Mouse (Mus musculus): ENCODE results near the gene Ccdc134. TPM values are rescaled to one million over a fixed set of nuclear protein-coding genes. Genes with fewer than 3 reads are reported as not detected.
"Not testable (repeated sequence)": the region's sequence is repeated elsewhere in the genome, so short reads cannot be mapped to it uniquely, and the experiment has no call there.

The Ccdc134 gene
- polyA plus RNA-seq, 1 experiment = 28.2 TPM

GRCm38 (mm10) chr15:82120544-82120943, 7.2 kb upstream of the Ccdc134 start:
- WGBS = 76% methylated on average over 8 of the region's 8 CpGs
- no peaks in the 10 kb centered on the region for H3K4me1 ChIP-seq (ENCODE audit: control insufficient read depth, insufficient read depth, low read length)
- H3K4me3 ChIP-seq (replicated peaks; ENCODE audit: control insufficient read depth, low read depth, low read length) = no peak overlapping the region
- no peak overlapping the region for H3K27ac ChIP-seq (ENCODE audit: control insufficient read depth, insufficient read depth, low read depth, low read length, poor library complexity)
- TF ChIP-seq CTCF (IDR thresholded peaks at IDR 0.05; ENCODE audit: control insufficient read depth, insufficient read depth, low read length) (no peak), POLR2A (IDR thresholded peaks at IDR 0.05; ENCODE audit: borderline replicate concordance, control insufficient read depth, low read depth, low read length) (no peak)

DNA sequence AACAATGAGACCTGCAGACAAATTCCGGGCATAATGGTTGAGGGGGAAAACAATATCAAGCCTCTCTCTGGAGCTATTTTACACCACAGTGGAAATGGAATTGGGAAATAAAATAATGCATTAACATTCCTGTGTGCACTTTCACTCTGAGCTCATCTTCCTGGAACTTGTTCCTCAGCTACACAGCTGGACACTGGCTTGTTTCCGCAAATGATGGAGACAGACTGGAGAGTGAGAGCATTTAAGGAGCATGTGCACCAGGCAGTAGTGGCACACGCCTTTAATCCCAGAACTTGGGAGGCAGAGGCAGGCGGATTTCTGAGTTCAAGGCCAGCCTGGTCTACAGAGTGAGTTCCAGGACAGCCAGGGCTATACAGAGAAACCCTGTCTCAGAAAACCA, 1.0 kb upstream of the Ccdc134 start:
- not testable (repeated sequence) for H3K4me1 ChIP-seq (ENCODE audit: control insufficient read depth, insufficient read depth, low read length); H3K4me3 ChIP-seq (replicated peaks; ENCODE audit: control insufficient read depth, low read depth, low read length); H3K27ac ChIP-seq (ENCODE audit: control insufficient read depth, insufficient read depth, low read depth, low read length, poor library complexity)
- WGBS = 81% methylated on average over 4 of the region's 4 CpGs

DNA sequence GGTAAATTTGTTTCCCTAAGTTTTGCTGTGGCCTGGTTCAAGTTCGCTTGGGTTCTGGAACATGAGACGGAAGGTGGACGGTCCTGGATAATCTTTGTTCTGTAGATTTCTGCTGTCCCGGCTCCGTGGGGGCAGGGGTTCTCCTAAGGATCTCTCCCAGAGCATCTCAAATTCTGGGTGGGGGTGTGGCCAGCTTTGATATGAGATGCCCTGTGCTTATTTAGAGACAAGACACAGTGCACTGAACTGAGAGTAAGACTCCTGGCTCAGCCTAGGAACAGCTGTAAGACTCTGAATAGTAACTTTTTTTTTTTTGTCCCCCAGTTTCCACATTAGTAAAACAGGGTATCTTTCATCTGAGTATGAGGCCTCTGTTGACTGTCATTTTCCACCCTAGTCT, 676 bp downstream of the Ccdc134 start:
- Histone ChIP-seq H3K27ac (ENCODE audit: control insufficient read depth, insufficient read depth, low read depth, low read length, poor library complexity) (peak overlapping the region; percentile 82; the same call in 1 of the 2 replicates), H3K4me3 (replicated peaks; ENCODE audit: control insufficient read depth, low read depth, low read length) (peak overlapping the region; percentile 85), H3K4me1 (ENCODE audit: control insufficient read depth, insufficient read depth, low read length) (no peaks in the 10 kb centered on the region; the same call in 1 of the 2 replicates)
- WGBS = 5% methylated on average over 5 of the region's 5 CpGs
- TF ChIP-seq CTCF (IDR thresholded peaks at IDR 0.05; ENCODE audit: control insufficient read depth, insufficient read depth, low read length) (no peak), POLR2A (IDR thresholded peaks at IDR 0.05; ENCODE audit: borderline replicate concordance, control insufficient read depth, low read depth, low read length) (no peak)

- no peak overlapping the region for H3K27ac ChIP-seq (ENCODE audit: control insufficient read depth, insufficient read depth, low read depth, low read length, poor library complexity)
- WGBS = 41% methylated on average over 7 of the region's 7 CpGs
- TF ChIP-seq POLR2A (IDR thresholded peaks at IDR 0.05; ENCODE audit: borderline replicate concordance, control insufficient read depth, low read depth, low read length) = no peak
- TF ChIP-seq CTCF (IDR thresholded peaks at IDR 0.05; ENCODE audit: control insufficient read depth, insufficient read depth, low read length) = no peak
- no peaks in the 10 kb centered on the region; the same call in 1 of the 2 replicates for H3K4me1 ChIP-seq (ENCODE audit: control insufficient read depth, insufficient read depth, low read length)
- H3K4me3 ChIP-seq (replicated peaks; ENCODE audit: control insufficient read depth, low read depth, low read length) = no peak overlapping the region
Observed at GRCm38 (mm10) chr15:82130599-82130998, 2.9 kb downstream of the Ccdc134 start.

GRCm38 (mm10) chr15:82135372-82135771, 7.7 kb downstream of the Ccdc134 start:
- Histone ChIP-seq H3K27ac (ENCODE audit: control insufficient read depth, insufficient read depth, low read depth, low read length, poor library complexity) (no peak overlapping the region), H3K4me3 (replicated peaks; ENCODE audit: control insufficient read depth, low read depth, low read length) (no peak overlapping the region), H3K4me1 (ENCODE audit: control insufficient read depth, insufficient read depth, low read length) (no peaks in the 10 kb centered on the region)
- 78% methylated on average over 4 of the region's 4 CpGs for WGBS
- TF ChIP-seq POLR2A (IDR thresholded peaks at IDR 0.05; ENCODE audit: borderline replicate concordance, control insufficient read depth, low read depth, low read length) (no peak), CTCF (IDR thresholded peaks at IDR 0.05; ENCODE audit: control insufficient read depth, insufficient read depth, low read length) (no peak)

DNA sequence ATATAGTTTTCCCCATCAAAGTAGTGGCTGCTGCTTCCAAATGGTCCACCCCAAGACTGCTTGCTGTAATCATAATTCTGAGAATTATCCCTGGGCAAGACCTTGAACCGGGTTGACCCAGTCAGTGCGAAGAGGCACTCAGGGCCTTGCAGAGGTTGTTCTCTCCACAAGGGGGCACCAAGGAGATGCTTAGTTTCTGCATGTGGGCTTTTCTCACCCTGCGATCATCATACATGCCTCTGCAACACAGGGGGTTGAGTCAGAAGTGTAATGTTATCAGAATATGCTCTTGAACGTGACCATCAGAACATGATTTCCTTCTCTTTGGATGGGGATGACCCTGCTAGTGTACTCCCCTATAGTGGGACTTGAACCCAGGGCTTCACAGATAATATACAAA, 10.8 kb downstream of the Ccdc134 start:
- WGBS = 30% methylated on average over 4 of the region's 4 CpGs
- TF ChIP-seq CTCF (IDR thresholded peaks at IDR 0.05; ENCODE audit: control insufficient read depth, insufficient read depth, low read length) (peak; percentile 77), POLR2A (IDR thresholded peaks at IDR 0.05; ENCODE audit: borderline replicate concordance, control insufficient read depth, low read depth, low read length) (no peak)
- H3K4me1 ChIP-seq (ENCODE audit: control insufficient read depth, insufficient read depth, low read length) = no peaks in the 10 kb centered on the region

DNA sequence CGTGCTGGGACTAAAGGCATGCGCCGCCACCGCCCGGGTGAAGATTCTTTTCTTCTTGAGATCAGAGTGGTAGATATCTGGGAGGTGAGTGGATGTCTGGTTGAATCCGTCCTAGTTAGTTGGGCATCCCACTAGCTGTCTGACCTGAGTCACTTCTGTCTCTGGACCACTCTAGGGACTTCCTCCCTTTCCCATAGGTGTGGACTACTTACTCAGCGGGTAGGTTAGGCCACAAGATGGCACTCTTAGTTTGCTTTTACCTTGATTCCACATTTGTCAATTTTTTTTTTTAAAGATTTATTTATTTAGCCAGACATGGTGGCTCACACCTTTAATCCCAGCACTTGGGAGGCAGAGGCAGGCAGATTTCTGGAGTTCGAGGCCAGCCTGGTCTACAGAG, 11.5 kb downstream of the Ccdc134 start:
- 81% methylated on average over 8 of the region's 8 CpGs for WGBS
- no peaks in the 10 kb centered on the region for H3K4me1 ChIP-seq (ENCODE audit: control insufficient read depth, insufficient read depth, low read length)
- no peak for TF ChIP-seq CTCF (IDR thresholded peaks at IDR 0.05; ENCODE audit: control insufficient read depth, insufficient read depth, low read length)

More for the DNA sequence above, 10.8 kb downstream of the Ccdc134 start:
- no peak overlapping the region for H3K4me3 ChIP-seq (replicated peaks; ENCODE audit: control insufficient read depth, low read depth, low read length)
- H3K27ac ChIP-seq (ENCODE audit: control insufficient read depth, insufficient read depth, low read depth, low read length, poor library complexity) = no peak overlapping the region

DNA sequence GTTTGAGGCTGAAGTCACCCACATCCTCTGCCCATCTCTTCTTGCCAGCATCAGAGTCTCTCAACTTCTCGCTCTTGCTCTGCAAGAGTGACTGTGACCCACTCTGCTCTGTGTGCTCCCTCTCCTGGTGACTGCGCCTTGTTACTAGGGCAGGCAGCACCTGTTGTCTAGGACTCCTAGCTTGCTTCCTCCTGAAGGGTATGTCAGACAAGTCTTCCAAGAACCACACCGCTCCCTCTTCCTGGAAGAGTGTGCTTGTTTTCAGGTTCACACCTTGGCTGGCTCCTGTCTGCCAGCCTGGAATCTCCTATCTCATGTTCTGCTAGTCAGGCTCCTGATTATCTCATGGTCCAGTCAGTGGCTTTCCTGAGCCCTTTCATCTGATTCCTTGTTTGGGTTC, 12.6 kb downstream of the Ccdc134 start:
- Histone ChIP-seq H3K4me3 (replicated peaks; ENCODE audit: control insufficient read depth, low read depth, low read length) (no peak overlapping the region), H3K4me1 (ENCODE audit: control insufficient read depth, insufficient read depth, low read length) (no peaks in the 10 kb centered on the region), H3K27ac (ENCODE audit: control insufficient read depth, insufficient read depth, low read depth, low read length, poor library complexity) (no peak overlapping the region)
- 82% methylated on average over 3 of the region's 3 CpGs for WGBS
- no peak for TF ChIP-seq POLR2A (IDR thresholded peaks at IDR 0.05; ENCODE audit: borderline replicate concordance, control insufficient read depth, low read depth, low read length)
- TF ChIP-seq CTCF (IDR thresholded peaks at IDR 0.05; ENCODE audit: control insufficient read depth, insufficient read depth, low read length) = peak; percentile 40; the same call in 1 of the 2 replicates

More for the DNA sequence above, 11.5 kb downstream of the Ccdc134 start:
- Histone ChIP-seq H3K4me3 (replicated peaks; ENCODE audit: control insufficient read depth, low read depth, low read length) (no peak overlapping the region), H3K27ac (ENCODE audit: control insufficient read depth, insufficient read depth, low read depth, low read length, poor library complexity) (no peak overlapping the region)

DNA sequence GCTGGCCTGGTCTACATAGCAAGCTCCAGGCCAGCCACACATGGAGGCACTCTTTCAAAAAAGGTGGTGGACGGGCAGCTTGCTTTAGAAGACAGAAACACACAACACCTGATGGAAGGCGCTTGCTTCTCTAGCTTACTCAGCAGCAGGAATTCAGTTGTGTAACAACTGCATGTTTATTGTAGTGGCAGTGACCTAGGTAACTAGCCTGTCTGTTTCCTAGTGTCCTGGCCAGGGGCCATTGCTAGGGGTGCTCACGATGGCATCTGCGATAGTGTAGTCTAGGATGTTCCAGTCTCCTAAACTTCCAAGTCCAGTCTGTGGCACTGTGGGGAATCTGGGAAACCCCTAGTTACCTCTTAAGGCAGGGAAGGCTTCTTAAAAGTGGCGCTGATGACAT, 16.4 kb downstream of the Ccdc134 start:
- Histone ChIP-seq H3K4me1 (ENCODE audit: control insufficient read depth, insufficient read depth, low read length) (peaks cover 1% of the 10 kb centered on the region; the same call in 1 of the 2 replicates), H3K27ac (ENCODE audit: control insufficient read depth, insufficient read depth, low read depth, low read length, poor library complexity) (no peak overlapping the region), H3K4me3 (replicated peaks; ENCODE audit: control insufficient read depth, low read depth, low read length) (no peak overlapping the region)
- 87% methylated on average over 5 of the region's 5 CpGs for WGBS
- TF ChIP-seq POLR2A (IDR thresholded peaks at IDR 0.05; ENCODE audit: borderline replicate concordance, control insufficient read depth, low read depth, low read length) = no peak
- TF ChIP-seq CTCF (IDR thresholded peaks at IDR 0.05; ENCODE audit: control insufficient read depth, insufficient read depth, low read length) = no peak

Measured in bone marrow, adult 2 months (tissue).